Mouse (Mus musculus) heart, adult 18-20 months (tissue): Measurements from ENCODE around the gene Tent5a. TPM values are rescaled to one million over a fixed set of nuclear protein-coding genes. Genes with fewer than 3 reads are reported as not detected.
A peak's percentile ranks its signal among the peaks of the same experiment; 100 is the strongest.

Experiments used
- DNase-seq, 2 experiments: peaks; one replicate each; pipeline ENCODE4 v3.0.0; 2021 to 2022; ENCODE audit warnings: mixed read lengths in 1 of 2
- long read RNA-seq, 2 experiments: library from polyadenylated mRNA; stranded (forward); transcript quantifications; one replicate each; pipeline ENCODE4 v2.0.0; 2021
- total RNA-seq, 2 experiments: library from RNA; stranded (reverse); gene quantifications; 2 replicates each; pipeline ENCODE4 v1.2.3; 2021

Tent5a gene
- total RNA-seq = 10 to 100 TPM in 1 of 2 experiments, 1 to 10 TPM in 1; 9.8 to 10.6 TPM
- long read RNA-seq, experiment 1, full-length matches to known transcripts = 3 of 5 reads
- long read RNA-seq, experiment 1, partial matches to known transcripts = 1 of 5 reads
- long read RNA-seq, experiment 1, other reads (novel, unspliced or antisense) = 1 of 5 reads
- long read RNA-seq, experiment 2, full-length matches to known transcripts = 1 of 5 reads
- long read RNA-seq, experiment 2, partial matches to known transcripts = 1 of 5 reads
- long read RNA-seq, experiment 2, other reads (novel, unspliced or antisense) = 3 of 5 reads

DNA sequence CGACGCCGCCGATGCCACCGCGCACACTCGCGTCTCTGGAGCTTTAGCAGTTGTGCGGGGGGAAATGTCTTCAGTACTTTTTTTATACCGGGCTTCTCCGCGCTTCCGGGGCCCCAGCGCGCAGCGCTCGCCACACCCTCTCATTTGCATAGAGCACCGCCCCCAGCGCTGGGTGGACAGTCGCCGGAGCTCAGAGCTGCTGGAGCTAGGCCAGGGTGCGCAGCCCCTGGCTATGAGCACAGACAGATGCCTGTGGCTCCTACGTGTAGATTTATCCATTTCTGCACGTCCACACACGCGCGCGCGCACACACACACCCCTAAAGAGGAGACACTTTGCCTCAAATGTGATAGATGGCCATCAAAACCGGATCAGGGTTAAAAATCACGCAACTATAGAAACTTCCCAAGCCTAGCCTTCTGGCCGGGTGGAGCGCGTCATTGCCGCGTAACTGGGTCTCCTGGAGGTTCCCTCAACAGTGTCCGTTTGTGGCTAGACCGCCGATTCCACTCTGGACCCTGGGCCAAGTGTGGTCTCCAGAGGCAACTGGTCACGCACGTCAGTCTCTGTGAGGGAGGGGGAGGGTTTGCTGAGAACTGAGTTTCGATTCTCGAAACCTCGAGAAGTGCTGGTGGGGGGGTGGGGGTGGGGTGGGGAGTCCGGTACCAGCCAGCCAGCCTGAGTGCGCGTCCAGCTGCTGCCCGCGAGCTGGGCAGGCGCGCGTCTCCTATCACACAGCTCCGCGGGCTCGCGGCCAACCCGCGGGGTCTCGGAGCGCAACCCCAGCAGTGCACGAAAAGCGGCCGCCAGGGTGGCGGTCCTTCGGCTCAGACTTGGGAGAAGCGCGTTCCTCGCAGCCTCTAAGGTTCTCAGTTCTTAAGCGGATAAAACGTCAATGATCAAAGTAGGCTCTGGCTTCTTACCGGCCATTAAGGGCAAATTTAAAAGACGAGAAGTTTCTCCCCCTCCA lies at the start of gene Tent5a:
Gene Tent5a (minus strand): TSS at position 107 of the 970 bp plus-strand sequence.
- peak; percentile 89 to 92 for DNase-seq

DNA sequence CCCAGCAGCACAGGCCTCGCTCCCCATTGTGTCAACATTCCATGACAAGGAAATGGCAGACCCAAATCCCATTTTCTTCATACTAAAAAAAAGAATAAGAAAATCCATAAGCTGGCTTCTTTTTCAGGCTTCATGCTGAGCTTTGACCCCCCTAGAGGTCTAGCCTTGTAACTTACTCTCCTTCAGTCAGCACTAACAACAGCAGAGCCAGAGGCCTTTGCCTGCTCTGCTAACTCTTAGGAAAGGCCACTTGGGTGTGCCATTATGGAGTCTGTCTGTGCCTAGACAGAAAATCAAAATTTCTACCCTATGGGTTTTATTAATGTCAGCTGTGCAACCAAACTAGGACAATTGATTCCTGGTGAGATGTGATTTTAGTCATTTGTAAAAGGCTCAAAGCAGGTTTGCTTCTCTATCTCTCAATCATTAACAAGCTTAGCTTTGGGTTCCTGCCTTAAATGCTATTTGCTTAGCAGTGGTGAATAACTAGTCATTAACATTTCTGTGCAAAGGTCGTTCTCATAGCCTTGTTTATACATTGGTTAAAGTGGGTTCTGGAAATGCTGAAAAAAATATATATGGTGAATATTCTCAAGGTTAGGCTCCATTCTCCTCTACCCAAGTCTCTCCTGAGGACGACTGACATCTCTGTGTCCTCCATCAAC lies 49.6 kb upstream of the Tent5a start:
- DNase-seq = no peak

DNA sequence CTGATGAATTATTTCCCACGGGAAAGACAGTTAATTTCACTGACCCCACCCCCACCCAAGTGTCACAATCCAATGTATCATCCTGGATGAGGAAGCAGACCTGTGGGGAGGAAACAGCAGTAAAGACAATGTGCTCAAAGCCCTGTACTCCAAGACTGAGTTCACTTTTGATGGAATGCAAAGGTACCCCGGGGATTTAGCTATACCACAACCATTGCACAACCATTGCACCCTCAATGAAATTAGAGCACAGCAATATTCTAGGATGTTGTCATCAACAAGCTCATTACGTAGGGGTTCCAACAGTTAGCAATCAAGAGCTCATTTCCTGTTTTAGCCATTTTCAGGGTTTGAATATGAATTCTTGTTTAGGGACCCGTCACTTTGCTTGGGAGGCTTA lies 48.0 kb upstream of the Tent5a start:
- no peak for DNase-seq

DNA sequence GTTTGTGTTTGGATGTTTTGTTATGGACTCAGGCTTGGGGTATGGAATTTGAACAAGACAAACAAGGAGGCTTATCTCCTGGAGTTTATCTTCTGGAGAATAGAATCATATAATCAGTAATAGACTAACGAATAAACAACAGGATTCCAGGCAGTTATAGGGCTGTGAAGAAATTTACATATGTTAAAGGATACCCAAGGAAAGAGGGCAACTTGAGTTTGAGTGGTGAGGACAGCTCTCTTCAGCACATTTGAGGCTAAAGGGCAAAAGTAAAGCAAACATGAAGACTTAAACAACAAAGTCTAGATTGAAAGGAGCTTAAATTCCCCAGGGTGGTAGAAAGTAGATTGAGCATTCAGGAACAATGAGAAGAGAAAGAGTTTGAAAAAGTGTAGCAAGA lies 44.9 kb upstream of the Tent5a start:
- DNase-seq = no peak

DNA sequence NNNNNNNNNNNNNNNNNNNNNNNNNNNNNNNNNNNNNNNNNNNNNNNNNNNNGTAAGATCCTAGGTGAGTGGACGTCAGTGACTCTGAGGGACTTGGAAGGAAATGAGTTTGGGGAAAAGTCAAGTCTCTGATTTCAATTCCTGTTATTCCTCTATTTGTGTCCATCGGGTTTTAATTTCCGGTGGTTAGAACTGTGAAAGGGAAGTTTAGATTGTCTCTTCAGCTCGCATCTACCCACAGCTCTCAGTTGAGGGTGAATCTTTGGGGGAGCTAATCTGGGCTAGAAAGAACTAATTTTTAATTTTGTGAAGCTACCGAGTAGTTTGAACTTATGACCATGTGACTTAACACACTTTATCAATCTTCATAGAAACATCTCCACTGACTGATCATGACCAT lies 42.4 kb upstream of the Tent5a start:
- peak in 1 of 2 experiments; percentile 17 for DNase-seq

DNA sequence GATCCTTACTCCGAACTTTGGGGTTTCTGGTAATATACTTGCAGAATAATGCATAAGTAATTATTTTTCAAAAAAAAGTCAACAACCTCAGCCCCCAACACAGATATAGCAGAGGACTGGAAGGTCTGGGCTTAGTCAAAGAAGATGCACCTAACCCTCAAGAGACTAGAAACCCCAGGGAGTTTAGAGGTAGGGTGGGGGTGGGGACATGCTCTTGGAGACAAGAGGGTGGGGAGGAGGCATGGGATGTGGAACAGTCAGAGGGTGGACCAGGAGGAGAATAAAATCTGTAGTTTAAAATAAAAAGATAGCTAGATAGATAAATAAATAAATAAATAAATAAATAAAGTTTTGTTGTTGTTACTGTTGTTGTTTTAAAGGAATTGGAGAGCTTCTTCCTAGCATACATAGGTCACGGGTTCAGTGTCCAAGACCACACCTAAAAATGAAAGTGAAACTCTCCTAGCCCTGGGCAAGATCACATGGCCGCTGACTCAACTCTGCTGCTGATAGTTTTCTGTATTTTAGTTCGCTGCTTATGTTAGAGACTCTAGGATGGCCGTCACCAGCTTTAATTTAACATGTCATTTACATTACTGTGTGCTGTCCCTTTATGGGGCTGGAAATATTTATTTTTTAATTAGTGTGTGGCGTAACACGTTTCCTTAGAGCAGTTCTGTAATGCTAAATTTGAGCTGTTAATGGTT lies 30.2 kb upstream of the Tent5a start:
- peak in 1 of 2 experiments; percentile 23 for DNase-seq

DNA sequence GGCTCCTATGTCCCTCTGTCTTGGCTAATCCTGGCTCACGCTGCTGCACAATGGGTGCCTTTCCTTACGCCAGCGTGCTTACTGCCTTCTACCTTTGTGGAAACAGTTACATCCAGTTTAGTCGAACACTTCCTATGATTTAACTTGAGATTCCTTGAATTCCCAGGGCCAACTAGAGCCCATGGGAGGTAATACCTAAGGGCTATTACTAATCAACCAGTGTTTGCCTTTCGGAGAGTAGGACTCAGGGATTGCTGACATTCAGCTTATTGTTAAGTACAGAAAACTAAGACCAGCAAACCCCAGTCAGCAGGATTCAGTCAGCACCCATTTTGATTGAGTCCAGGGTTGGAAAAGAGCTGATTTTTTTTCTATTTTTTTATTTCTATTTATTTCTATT lies 28.4 kb upstream of the Tent5a start:
- DNase-seq = no peak

DNA sequence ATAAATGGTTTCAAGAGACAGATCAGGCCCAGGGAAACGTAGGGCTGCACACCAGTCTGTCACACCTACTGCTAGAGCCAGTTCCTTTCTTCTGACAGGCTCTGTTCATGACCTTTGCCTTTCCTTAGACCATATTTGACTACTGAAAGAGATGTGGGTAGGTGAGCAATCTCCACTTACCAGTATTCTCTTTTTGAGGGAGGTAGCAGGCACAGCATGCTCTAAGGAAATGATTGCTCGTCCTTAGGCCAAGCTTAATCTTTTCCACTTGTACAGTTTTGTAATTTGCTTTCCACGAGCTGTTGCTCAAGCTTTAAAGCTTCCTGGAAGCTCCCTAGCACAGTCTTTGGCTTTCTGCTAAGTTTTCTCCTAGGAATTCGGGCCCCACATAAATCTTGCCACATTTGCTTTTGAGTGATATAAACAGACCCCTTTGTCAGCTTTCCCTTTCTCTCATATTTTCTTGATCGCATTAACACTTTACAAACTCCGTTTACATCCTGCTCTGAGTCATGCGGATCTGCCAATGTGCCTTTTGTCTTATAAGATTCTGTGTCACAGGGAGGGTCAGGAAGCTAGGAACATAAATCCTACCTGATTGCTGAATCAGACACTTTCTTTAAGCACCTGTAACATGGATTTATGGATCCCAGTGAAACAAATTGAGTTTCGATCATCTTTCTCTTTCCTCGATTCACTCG lies 20.8 kb upstream of the Tent5a start:
- DNase-seq = no peak

DNA sequence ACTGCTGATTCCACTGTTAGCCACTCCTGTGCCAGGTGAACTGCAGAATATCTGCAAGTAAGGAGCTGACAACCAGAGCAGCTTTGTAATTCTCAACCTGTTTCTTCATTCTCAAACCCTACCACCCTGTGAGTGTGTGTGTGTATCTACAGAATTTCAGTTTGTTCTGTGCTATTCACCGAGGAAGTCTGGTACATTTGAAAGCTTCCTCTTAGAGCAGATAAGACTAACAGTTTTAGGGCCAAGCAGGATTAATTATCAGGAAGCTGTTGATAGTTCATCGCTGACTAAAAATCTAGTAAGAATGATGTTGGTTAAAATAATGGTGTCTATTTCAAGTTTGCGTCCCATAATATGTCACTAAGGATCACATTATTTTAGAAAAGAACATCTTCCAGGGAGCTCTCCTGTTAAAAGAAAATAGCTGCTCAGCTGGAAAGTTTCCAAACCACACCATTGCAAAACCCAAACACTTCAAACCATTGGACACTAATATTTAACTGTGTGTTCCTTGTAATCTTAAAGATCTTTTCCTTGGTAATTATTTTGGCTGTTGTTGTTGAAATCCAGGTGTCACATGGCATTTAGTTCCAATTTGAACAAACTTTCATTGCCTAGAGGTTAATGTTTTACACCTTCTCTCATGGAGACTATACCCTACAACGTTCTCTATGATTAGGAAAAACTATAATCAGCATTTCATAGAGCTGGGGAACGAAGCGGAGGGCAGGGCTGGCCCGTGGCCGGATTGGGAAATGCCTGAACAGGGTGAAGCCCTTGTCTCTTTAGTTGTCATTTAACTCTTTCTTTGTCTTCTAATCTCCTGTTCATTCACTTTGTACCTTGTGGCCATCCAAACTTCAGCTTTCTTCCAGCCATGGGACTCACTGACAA lies 16.0 kb upstream of the Tent5a start:
- peak; percentile 29 to 50 for DNase-seq

DNA sequence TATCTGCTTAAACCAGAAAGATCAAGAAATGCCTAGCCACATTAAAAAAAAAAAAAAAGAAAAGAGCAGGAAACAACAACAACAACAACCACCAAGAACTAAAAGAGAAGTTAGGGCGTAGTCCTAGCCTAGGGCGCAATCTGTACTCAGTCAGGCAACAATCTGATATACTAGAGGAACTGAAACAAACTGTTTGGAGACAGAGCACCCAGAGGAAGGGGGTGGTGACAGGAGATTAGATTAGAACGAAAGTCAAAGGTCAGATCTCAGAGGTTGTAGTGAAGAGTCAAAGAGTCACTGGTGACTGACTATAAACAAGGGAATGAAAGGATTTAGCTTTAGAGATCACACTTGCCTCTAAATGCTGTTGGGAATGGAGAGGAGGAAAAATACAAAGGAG lies 13.2 kb upstream of the Tent5a start:
- peak in 1 of 2 experiments; percentile 55 for DNase-seq

DNA sequence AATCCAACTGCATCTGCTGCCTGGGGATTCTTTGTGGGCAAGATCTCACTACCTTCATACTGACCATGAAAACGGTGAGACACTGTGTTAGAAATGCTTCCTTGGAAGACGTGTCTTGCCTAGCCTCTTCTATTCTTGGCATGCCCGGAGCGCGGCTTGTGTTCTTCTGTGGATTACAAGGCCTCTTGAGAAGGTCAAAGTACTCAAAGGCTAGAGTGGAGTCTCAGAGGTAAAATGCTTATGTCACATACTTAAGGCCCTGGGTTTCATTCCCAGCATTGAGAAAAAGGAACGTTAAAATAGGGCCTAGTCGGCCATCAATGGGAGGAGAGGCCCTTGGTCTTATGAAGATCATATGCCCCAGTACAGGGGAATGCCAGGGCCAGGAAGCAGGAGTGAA lies 8.9 kb upstream of the Tent5a start:
- DNase-seq = no peak

DNA sequence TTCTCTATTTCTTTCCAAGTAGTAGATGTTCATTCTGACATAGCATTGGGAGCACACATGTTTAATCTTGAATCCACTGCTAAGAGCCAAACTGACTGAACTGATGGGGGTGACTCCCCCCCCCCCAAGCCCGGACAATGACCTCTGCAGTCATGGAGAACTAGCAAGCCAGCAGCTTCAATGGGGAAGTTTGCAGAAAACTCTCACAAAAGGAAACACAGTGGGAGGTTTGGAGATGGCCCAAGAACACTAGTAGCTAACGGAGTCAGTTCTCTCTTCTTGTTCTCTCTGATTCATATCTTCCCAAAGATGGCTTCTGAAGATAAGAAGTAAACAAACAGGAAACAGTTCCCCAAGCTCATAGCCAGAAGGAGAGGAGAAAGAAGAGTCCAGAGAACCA lies 4.4 kb upstream of the Tent5a start:
- DNase-seq = peak; percentile 20 to 61

DNA sequence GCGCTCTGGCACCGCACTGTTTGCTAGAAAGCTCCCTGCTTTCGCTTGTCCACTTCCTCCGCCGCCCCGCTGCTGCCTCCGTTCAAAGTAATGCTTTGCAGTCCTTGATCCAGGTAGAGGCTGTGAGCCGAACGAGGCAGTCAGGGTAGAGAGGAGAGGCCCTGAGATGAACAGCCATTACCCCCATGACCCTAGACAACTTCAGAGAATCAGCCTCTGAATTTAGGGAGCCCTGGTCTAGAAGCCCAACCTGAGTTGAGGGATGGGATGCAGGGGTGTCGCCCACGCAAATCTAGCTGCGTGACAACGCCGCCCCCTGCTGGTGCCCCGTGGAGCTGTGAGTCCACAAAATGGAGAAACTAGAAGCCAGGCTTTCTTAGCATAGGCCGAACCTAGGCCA lies 1.1 kb upstream of the Tent5a start:
- peak; percentile 89 to 96 for DNase-seq

DNA sequence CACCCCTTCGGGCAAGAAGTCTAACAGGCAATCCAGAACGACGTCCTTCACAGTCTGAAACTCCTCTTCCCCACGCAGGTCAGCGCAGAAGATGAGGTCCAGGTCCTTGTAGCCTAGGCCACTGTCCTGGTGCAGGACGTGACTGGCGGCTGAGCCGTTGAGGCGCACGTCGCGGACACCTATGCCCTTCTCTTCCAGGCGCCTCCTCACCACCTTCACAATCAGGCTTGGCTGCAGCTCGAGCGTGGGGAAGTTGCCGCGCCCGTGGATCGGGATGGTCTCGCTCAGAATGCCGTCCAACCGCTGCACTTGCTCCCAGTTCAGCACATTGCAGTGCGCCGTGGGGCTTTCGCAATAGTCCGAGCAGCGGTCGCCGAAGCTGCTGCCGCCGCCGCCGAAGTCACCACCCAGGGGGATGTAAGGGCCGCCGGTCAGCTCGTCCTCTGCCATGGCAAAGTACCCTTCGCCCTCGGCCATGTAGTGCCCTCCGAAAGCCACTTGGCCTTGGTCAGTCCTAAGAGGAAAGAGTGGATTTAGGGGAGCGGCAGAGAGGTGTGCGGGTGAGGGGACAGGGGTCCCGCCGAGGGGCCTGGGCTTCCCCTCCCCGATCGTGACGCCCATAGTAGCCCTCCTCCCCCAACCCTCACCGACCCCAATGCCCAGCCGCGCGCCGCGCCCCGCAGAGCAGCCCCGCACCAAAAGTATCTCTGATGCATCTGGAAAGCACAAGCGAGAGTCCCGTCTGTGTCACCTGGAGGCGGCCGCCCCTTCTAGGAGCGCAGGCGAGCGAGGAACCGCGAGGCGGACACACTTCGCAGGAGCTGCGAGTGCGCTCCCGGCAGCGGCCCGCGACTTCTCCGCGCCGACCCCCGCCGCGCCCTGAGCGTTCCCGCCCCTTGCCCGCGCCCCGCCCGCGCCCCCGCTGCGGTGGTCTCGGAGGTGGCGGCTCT lies 581 bp downstream of the Tent5a start:
- DNase-seq = peak; percentile 66 to 81

DNA sequence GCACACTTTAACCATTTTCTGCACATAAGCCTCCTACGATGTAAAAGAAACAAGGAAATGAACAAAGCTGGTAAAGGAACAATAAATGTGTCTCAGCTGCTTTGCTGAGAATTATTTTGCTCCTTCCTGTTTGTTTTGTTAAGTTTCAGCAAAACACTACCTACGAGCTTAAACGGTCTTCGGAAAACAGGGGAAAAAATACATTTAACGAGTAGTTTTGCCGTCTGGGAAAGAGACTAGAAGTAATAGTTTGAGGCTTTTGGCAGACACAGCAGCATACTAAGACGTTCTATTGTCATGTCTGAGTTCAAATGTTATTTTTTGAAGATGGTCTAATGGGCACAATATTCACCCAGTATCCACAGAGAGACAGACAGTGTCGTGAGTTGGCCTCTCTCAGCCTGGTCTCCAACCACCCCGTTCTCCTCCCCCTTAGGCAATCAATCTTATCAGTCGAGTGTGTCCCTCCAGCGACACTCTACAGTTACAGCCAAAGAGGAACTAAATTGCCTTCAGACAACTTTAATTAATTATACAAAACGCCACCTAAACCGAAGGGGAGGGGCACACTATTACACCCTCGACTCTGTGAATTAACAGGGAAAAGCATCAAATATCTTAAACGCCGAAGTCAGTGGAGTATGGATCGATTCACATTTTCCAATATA lies 1.8 kb downstream of the Tent5a start:
- peak; percentile 17 to 64 for DNase-seq

DNA sequence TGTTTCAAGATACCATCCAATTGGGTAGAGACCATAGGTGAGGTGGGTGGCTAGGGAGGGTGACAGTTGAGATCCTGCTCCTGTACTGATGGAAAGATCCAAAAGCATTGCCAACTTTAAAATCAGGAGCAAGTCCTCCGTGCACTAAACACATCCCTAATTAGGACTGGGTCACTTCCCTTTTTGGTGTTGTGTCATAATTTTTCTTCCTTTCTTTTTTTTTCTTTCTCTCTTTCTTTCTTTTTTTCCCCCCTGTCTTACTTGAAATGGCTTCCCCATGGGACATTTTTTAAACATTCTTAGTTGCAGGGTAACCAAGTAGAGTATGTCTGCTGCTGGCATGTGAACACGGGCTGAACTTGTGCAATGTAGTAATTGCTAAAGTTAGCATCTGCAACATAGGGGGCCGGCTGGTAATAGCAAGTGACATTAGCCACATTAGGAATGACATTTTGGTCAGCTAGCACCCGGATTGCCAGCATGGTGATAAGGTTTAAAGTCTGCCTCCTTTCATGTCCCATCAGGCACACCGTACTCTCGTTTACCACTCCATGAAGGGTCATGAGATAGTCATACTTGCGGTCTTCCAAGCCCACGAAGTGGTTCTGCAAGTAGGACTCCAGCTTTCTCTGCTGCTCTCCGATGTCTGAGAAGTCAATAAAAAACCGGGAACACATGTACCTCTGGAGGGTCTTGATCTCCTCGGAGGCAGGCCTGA lies 2.8 kb downstream of the Tent5a start:
- DNase-seq = peak; percentile 49 to 64

DNA sequence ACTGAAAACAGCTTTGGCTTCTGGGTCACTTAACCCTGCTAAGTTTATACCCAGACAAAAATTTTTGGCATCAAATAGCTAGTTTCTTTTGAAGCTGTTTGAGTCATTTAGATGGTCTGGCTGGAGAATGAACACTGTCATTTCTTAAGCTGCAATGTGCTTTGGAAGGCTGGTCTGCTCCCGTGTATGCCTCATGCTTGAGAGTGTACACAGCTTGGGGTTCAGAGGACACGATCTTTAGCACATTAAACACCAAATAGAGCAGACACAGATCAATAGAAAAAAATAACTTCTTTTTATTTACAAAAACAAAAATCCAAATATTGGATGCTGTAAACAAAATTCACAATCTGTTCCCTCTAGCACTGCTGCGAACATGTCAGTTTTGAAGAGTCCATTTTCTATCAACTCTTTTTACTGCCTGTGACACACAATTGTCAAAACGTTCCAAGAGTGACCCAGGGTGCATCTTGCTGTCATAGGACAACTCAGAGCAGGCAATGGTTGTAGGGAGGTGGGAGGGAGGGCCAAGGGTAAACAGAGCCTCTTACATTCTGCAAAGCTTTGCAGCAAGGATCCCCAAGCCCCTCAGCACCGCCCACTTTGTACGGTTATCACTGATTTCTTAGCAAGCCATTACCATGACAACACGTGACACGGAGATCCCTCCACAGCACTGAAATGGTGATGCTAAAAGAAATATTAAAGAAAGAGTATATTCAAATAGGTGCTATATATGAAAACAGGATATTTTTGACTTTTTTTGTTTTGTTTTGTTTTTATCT lies 6.8 kb downstream of the Tent5a start:
- no peak for DNase-seq
